Mouse (Mus musculus) mesoderm, embryonic 11.5 days (tissue): ENCODE results near the gene Traf1.

Experiments
- DNase-seq: peaks from one replicate; pipeline ENCODE4 v3.0.0-alpha.2; 2012; ENCODE audit warnings: low read depth, low spot score

Traf1 gene

GRCm38 (mm10) chr2:34961481-34962036, at the start of gene Traf1:
TSS of gene Traf1 (minus strand) at chr2:34961772.
- no peak for DNase-seq

- no peak for DNase-seq
Observed at GRCm38 (mm10) chr2:34998956-34999355, 37.4 kb upstream of the Traf1 start.

- no peak for DNase-seq
Observed at GRCm38 (mm10) chr2:34996506-34996905, 34.9 kb upstream of the Traf1 start.

DNA sequence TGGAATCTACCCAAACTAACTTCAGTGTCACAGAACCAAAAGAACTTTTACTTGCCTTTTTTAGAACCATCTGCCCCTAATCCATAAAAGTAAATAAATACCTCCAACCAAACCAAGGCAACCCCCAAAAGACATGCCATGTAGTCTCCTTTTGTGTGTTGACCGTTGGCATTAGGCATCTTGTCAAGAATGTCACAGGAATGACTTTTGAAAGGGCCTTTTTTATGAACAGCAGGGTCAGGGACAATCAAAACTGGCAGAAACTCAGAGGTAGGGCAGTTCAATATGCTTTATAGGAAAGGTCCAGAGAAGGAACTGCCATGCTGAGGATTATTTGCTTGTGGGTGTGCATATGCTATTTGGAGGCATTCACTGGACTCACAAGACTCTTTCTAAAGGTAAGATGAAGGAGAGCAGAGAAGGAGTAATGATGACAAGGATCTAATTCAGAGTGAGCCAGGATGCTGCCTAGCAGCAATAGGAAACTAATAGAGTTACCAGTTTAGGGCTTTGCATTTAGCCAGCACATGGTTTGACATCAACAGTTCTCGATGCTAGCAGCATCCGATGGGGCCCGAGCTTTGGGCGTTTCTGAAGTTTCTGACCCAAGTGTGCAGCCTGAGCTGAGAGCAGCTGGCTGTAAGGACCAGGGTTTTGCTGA, 32.3 kb upstream of the Traf1 start:
- DNase-seq: no peak

GRCm38 (mm10) chr2:34992729-34993695, 31.4 kb upstream of the Traf1 start:
- DNase-seq: peak; percentile 72

GRCm38 (mm10) chr2:34991966-34992365, 30.4 kb upstream of the Traf1 start:
- no peak for DNase-seq

- DNase-seq: no peak
Observed at GRCm38 (mm10) chr2:34989749-34990148, 28.2 kb upstream of the Traf1 start.

GRCm38 (mm10) chr2:34987595-34987994, 26.0 kb upstream of the Traf1 start:
- DNase-seq: no peak

DNA sequence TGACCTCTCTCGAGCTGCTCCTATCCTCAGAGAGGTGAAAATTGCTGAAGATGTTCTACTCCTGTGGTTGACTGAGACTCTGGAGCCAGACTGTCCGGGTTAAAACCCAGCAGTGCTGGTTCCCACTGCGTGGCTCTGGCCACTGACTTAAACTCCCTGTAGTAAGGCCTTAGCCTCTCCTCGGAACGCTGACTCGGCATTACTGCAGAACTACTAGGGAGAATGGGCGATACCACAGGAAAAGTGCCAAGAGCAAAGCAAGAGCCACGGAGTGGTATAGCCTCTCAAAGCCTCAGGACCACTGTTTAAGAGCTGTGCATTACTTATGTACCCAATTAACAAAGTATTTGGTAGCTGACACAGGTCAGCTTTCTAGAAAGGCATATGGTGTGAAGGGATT, 23.3 kb upstream of the Traf1 start:
- DNase-seq: no peak

GRCm38 (mm10) chr2:34982906-34983698, 21.5 kb upstream of the Traf1 start:
- peak; percentile 68 for DNase-seq

DNA sequence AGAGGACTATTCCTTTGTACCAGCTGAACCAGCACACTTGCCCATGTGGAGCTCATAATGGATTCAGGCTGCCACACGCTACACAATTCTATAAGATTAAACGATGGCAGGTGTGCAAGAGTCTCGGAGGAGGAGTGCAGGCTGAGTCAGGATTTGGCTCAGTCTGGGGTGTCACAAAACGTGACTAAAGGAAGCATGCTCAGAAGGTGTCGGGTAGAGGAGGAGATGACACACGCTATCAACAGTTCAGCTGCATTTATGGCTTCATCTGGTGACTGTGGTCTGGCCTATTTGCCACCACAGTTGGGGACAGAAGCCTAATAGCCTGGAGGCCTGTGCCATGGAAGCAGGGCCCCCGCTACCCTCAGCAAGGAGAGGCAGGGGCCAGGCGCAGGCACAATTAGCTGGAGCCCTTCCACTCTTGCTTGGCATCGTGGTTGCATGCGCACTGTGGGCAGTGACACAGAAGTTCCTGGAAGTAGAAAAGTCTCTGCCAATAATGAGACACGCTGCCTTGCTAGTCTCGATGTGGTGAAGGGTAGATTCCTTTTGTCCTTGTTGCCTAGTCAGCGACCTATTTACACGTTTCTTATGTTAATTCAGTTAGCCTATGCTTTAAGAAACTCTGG, 20.6 kb upstream of the Traf1 start:
- no peak for DNase-seq

- no peak for DNase-seq
Observed at GRCm38 (mm10) chr2:34979459-34980011, 18.0 kb upstream of the Traf1 start.

DNA sequence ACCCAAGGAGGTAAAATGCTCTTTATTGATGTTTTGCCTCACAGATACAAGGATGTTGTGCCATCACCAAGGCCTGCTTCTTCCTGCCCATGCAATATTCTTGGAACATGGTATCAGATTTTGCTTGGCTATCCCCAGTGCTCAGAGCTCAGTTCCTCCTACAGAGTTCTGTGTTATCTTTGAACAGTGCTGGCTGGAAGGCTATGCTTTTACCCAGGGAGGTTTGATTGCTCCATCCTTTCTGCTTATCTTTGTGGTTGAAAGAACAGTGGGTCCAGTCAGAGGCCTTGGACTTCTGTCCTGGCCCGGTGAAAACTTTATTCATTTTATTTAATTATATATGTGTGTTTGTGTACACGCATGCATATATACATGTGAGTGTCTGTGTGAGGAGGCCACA, 16.7 kb upstream of the Traf1 start:
- DNase-seq: no peak

DNA sequence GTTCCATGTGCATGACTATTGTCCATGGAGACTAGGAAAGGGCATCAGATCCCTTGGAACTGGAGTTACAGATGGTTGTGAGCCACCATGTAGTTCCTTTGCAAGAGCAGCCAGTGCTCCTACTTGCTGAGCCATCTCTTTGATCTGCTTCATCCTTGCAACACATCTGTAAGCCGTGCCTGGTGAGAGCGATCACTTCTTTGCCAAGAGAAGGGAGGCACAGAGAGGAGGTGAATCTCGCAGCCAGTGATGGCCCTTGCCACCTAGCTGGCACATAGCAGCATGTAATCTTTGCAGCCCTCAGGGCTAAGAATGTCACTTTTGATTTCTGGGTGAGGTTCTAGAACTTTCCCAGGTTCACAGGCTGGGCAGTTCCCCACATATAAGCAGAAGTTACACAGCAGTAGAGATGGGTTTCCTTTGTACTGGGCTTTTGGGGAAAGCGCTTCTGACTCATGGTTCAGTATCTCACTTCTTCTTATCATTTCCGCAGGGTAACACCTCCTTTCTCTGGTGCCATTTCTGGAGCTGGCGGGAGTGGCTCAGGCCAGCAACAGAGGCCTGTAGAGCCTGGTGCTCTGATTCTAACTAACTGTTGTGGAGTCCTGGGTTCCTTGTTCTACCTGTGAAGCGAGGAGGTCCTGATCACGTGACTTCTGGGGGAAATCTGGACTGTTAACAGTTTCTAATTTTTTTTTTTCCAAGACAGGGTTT, 15.5 kb upstream of the Traf1 start:
- no peak for DNase-seq

GRCm38 (mm10) chr2:34976447-34976846, 14.9 kb upstream of the Traf1 start:
- no peak for DNase-seq

GRCm38 (mm10) chr2:34973087-34973486, 11.5 kb upstream of the Traf1 start:
- no peak for DNase-seq

GRCm38 (mm10) chr2:34971080-34971888, 9.7 kb upstream of the Traf1 start:
- no peak for DNase-seq

- DNase-seq: peak; percentile 68
Observed at GRCm38 (mm10) chr2:34970092-34970750, 8.6 kb upstream of the Traf1 start.

GRCm38 (mm10) chr2:34969166-34969565, 7.6 kb upstream of the Traf1 start:
- no peak for DNase-seq
